Mouse (Mus musculus) brain, embryonic 14.5 days (tissue): ENCODE measurements around the gene Fgr.

Experiments used
- CTCF ChIP-seq: fragments of 200-500 bp; IDR thresholded peaks from 2 replicates; pipeline ENCODE4 v1.5.1; 2012; ENCODE audit warnings: inconsistent platforms, mild to moderate bottlenecking, moderate library complexity, borderline replicate concordance; ENCODE audit not compliant: insufficient read depth, insufficient read length; ENCODE audit errors: extremely low read depth
- POLR2A ChIP-seq: fragments of 200-500 bp; IDR thresholded peaks from 2 replicates; pipeline ENCODE4 v1.6.1; 2012; ENCODE audit warnings: mild to moderate bottlenecking, inconsistent platforms, borderline replicate concordance; ENCODE audit not compliant: poor library complexity, insufficient read depth, insufficient read length, severe bottlenecking; ENCODE audit errors: extremely low read depth

- TF ChIP-seq POLR2A (no peak), CTCF (no peak)
These were observed 3.7 kb downstream of the Fgr start for GRCm38 (mm10) chr4:132977597-132977996.
